ENCODE assay signal across 29 mouse cellular contexts in genomic region chr3:26920986-26921385, GRCm38 (mm10).
DNase-seq lines count a peak whose midpoint lies in the region; ATAC-seq lines count a peak whose summit lies in the region.
"Had no signal": no experiment of that assay in that cellular context is flagged by ENCODE, and none has a peak within 500 bp of the region (broad histone marks: within the 10 kb centered on the region; RNA-seq: fewer than 3 reads in every experiment).

No protein-coding gene starts in this region.

- no peaks in the 10 kb centered on the region for H3K9me3 ChIP-seq in embryonic facial prominence, embryonic 14.5 days (ENCODE audit: control insufficient read depth, low read length)
- H3K9me3 ChIP-seq in embryonic facial prominence, embryonic 10.5 days: no peaks in the 10 kb centered on the region; the same call in 1 of the 2 replicates
- H3K9me3 ChIP-seq in midbrain, embryonic 14.5 days (ENCODE audit: control insufficient read depth, low read length): no peaks in the 10 kb centered on the region
- H3K9me3 ChIP-seq in midbrain, embryonic 13.5 days: no peaks in the 10 kb centered on the region
- H3K9me3 ChIP-seq: embryonic facial prominence, embryonic 12.5 days; heart, embryonic 10.5 days; heart, embryonic 15.5 days; hindbrain, embryonic 13.5 days had no signal

- WGBS in embryonic facial prominence, embryonic 14.5 days: 38% methylated on average over 7 of the region's 7 CpGs
- WGBS in embryonic facial prominence, embryonic 10.5 days: 30% methylated on average over 7 of the region's 7 CpGs
- WGBS in midbrain, embryonic 14.5 days: 21% methylated on average over 7 of the region's 7 CpGs
- WGBS in midbrain, embryonic 13.5 days: 24% methylated on average over 7 of the region's 7 CpGs

- H3K27ac ChIP-seq in embryonic facial prominence, embryonic 14.5 days (replicated peaks; ENCODE audit: low read depth, low read length): no peak overlapping the region
- no peak overlapping the region for H3K27ac ChIP-seq in embryonic facial prominence, embryonic 10.5 days (replicated peaks)
- no peak overlapping the region for H3K27ac ChIP-seq in midbrain, embryonic 14.5 days (replicated peaks; ENCODE audit: low read depth, low read length)
- no peak overlapping the region for H3K27ac ChIP-seq in midbrain, embryonic 13.5 days
- H3K27ac ChIP-seq: embryonic facial prominence, embryonic 12.5 days; forebrain, embryonic 13.5 days; heart, embryonic 10.5 days; heart, embryonic 15.5 days; hindbrain, embryonic 13.5 days; kidney, embryonic 15.5 days; liver, embryonic 14.5 days; macrophage had no signal

- H3K4me2 ChIP-seq in embryonic facial prominence, embryonic 14.5 days (ENCODE audit: low read depth, low read length): no peak overlapping the region
- no peak overlapping the region for H3K4me2 ChIP-seq in midbrain, embryonic 14.5 days (ENCODE audit: low read length)
- H3K4me2 ChIP-seq in midbrain, embryonic 13.5 days (replicated peaks): no peak overlapping the region
- H3K4me2 ChIP-seq: embryonic facial prominence, embryonic 12.5 days; forebrain, embryonic 13.5 days; heart, embryonic 15.5 days; hindbrain, embryonic 13.5 days; kidney, embryonic 15.5 days had no signal

- no peak overlapping the region for H3K9ac ChIP-seq in embryonic facial prominence, embryonic 14.5 days (ENCODE audit: low read depth, low read length)
- no peak overlapping the region for H3K9ac ChIP-seq in midbrain, embryonic 14.5 days (replicated peaks; ENCODE audit: low read length)
- no peak overlapping the region for H3K9ac ChIP-seq in midbrain, embryonic 13.5 days (replicated peaks)
- H3K9ac ChIP-seq: embryonic facial prominence, embryonic 12.5 days; forebrain, embryonic 13.5 days; heart, embryonic 15.5 days; hindbrain, embryonic 13.5 days; kidney, embryonic 15.5 days; liver, embryonic 14.5 days had no signal

- 0 out of 2 replicates have a peak, but pooled peaks cover 2% of the 10 kb centered on the region for H3K4me1 ChIP-seq in embryonic facial prominence, embryonic 14.5 days (ENCODE audit: control insufficient read depth, insufficient read depth, low read length)
- no peaks in the 10 kb centered on the region for H3K4me1 ChIP-seq in embryonic facial prominence, embryonic 10.5 days
- no peaks in the 10 kb centered on the region for H3K4me1 ChIP-seq in midbrain, embryonic 14.5 days (ENCODE audit: control insufficient read depth, insufficient read depth, low read length)
- H3K4me1 ChIP-seq in midbrain, embryonic 13.5 days (replicated peaks): no peaks in the 10 kb centered on the region
- H3K4me1 ChIP-seq: embryonic facial prominence, embryonic 12.5 days; heart, embryonic 10.5 days; heart, embryonic 15.5 days; kidney, embryonic 15.5 days had no signal

- DNase-seq in embryonic facial prominence, embryonic 14.5 days (ENCODE audit: low spot score): peak; percentile 6
- no peak for DNase-seq in embryonic facial prominence, embryonic 10.5 days (ENCODE audit: low spot score)
- DNase-seq in midbrain, embryonic 14.5 days: peak; percentile 7
- peak; percentile 48 for DNase-seq in Muller cell, postnatal 12 days (ENCODE audit: inconsistent ontology term)
- DNase-seq in mesoderm, embryonic 11.5 days (ENCODE audit: low read depth, low spot score): peak; percentile 6
- no peak for DNase-seq in heart, postnatal 10 days
- DNase-seq in left cerebral cortex, postnatal 10 days (ENCODE audit: extremely low spot score in 1 of 2, low spot score in 2 of 2): no peak
- DNase-seq: adrenal gland, postnatal 10 days; cerebellum, adult 11 months; cerebellum, adult 9-11 months; gastrocnemius, postnatal 25 days; heart, adult 11 months; heart, postnatal 36 days; kidney, adult 11 months; kidney, postnatal 25 days; liver; lung, adult 2 months; lung, postnatal 10 days; thymus, postnatal 4 days had no signal

- intact Hi-C loops in heart, postnatal 10 days (cut with DNase I): no loop called here
- intact Hi-C loops in left cerebral cortex, postnatal 10 days (cut with DNase I): no loop called here

- no peaks in the 10 kb centered on the region for H3K36me3 ChIP-seq in embryonic facial prominence, embryonic 14.5 days (ENCODE audit: control insufficient read depth, insufficient read depth, low read length)
- no peaks in the 10 kb centered on the region for H3K36me3 ChIP-seq in embryonic facial prominence, embryonic 10.5 days (replicated peaks)
- H3K36me3 ChIP-seq in midbrain, embryonic 14.5 days (ENCODE audit: control insufficient read depth, insufficient read depth, low read length): no peaks in the 10 kb centered on the region
- no peaks in the 10 kb centered on the region for H3K36me3 ChIP-seq in midbrain, embryonic 13.5 days
- H3K36me3 ChIP-seq: embryonic facial prominence, embryonic 12.5 days; heart, embryonic 10.5 days; heart, embryonic 15.5 days; hindbrain, embryonic 13.5 days; kidney, embryonic 15.5 days had no signal

- no peak for ATAC-seq in embryonic facial prominence, embryonic 14.5 days (ENCODE audit: low read depth)
- no peak for ATAC-seq in midbrain, embryonic 14.5 days (ENCODE audit: low FRiP score, low TSS enrichment)
- no peak for ATAC-seq in midbrain, embryonic 13.5 days
- ATAC-seq: forebrain, embryonic 13.5 days had no signal

- H3K4me3 ChIP-seq in embryonic facial prominence, embryonic 14.5 days (ENCODE audit: low read depth, low read length): no peak overlapping the region
- H3K4me3 ChIP-seq in embryonic facial prominence, embryonic 10.5 days: no peak overlapping the region
- no peak overlapping the region for H3K4me3 ChIP-seq in midbrain, embryonic 14.5 days (replicated peaks; ENCODE audit: low read depth, low read length)
- H3K4me3 ChIP-seq in midbrain, embryonic 13.5 days (replicated peaks): no peak overlapping the region
- H3K4me3 ChIP-seq: embryonic facial prominence, embryonic 12.5 days; erythroblast, embryonic 14.5 days; forebrain, embryonic 13.5 days; heart, embryonic 10.5 days; heart, embryonic 15.5 days; hindbrain, embryonic 13.5 days; kidney, embryonic 15.5 days had no signal

- no peaks in the 10 kb centered on the region for H3K27me3 ChIP-seq in embryonic facial prominence, embryonic 14.5 days (replicated peaks; ENCODE audit: control insufficient read depth, insufficient read depth, low read length)
- no peaks in the 10 kb centered on the region for H3K27me3 ChIP-seq in embryonic facial prominence, embryonic 10.5 days (replicated peaks; ENCODE audit: low read depth, poor library complexity, severe bottlenecking)
- no peaks in the 10 kb centered on the region for H3K27me3 ChIP-seq in midbrain, embryonic 14.5 days (ENCODE audit: control insufficient read depth, insufficient read depth, low read length)
- H3K27me3 ChIP-seq in midbrain, embryonic 13.5 days: no peaks in the 10 kb centered on the region
- H3K27me3 ChIP-seq: embryonic facial prominence, embryonic 12.5 days; forebrain, embryonic 13.5 days; heart, embryonic 15.5 days; hindbrain, embryonic 13.5 days; kidney, embryonic 15.5 days had no signal

Comparison
In these comparisons a context has a peak if more than half of its experiments do, and no peak if none do; other contexts are left out.
1. DNase-seq: peak in embryonic facial prominence, embryonic 14.5 days (single experiment), midbrain, embryonic 14.5 days (single experiment), Muller cell, postnatal 12 days (single experiment) and mesoderm, embryonic 11.5 days (single experiment); none in embryonic facial prominence, embryonic 10.5 days (single experiment), heart, postnatal 10 days (0 of 2) and left cerebral cortex, postnatal 10 days (0 of 2).